Mouse (Mus musculus): ENCODE measurements at regions not wholly inside any gene's neighbourhood (a gene's known extent, or its start where the extent isn't known, plus 50 kb on each side); places are given as distances from the start of the nearest gene placed in this dataset.

- Histone ChIP-seq H3K27ac (no peak overlapping the region), H3K4me3 (no peak overlapping the region)
- no peak for TF ChIP-seq CTCF (IDR thresholded peaks at IDR 0.05)
- intact Hi-C loops (cut with DNase I): no loop called here
- DNase-seq: no peak
These were observed 112.1 kb upstream of the Irx3 start for GRCm38 (mm10) chr8:91913971-91914370.

- DNase-seq: no peak
- intact Hi-C loops (cut with DNase I): no loop called here
- no peak overlapping the region for H3K4me3 ChIP-seq
- H3K27ac ChIP-seq: no peak overlapping the region
- TF ChIP-seq CTCF (IDR thresholded peaks at IDR 0.05): no peak
These were observed 111.3 kb upstream of the Irx3 start for GRCm38 (mm10) chr8:91913121-91913520.

- H3K4me3 ChIP-seq: no peak overlapping the region
- DNase-seq: peak; percentile 65
- no peak overlapping the region for H3K27ac ChIP-seq
- no peak for TF ChIP-seq CTCF (IDR thresholded peaks at IDR 0.05)
- intact Hi-C loops (cut with DNase I): no loop called here
These were observed 107.9 kb upstream of the Irx3 start for GRCm38 (mm10) chr8:91909637-91910383.

- Histone ChIP-seq H3K4me3 (no peak overlapping the region), H3K27ac (no peak overlapping the region)
- TF ChIP-seq CTCF (IDR thresholded peaks at IDR 0.05): no peak
- no peak for DNase-seq
- intact Hi-C loops (cut with DNase I): no loop called here
These were observed 107.0 kb upstream of the Irx3 start for GRCm38 (mm10) chr8:91908731-91909353.

- no peak for DNase-seq
- no peak overlapping the region for H3K4me3 ChIP-seq
- no peak overlapping the region for H3K27ac ChIP-seq
- intact Hi-C loops (cut with DNase I): no loop called here
- no peak for TF ChIP-seq CTCF (IDR thresholded peaks at IDR 0.05)
These were observed 105.3 kb upstream of the Irx3 start for GRCm38 (mm10) chr8:91907178-91907577.

- intact Hi-C loops (cut with DNase I): no loop called here
- DNase-seq: peak; percentile 89
- Histone ChIP-seq H3K4me3 (no peak overlapping the region), H3K27ac (peak overlapping the region; percentile 48)
- no peak for TF ChIP-seq CTCF (IDR thresholded peaks at IDR 0.05)
These were observed 99.8 kb upstream of the Irx3 start for GRCm38 (mm10) chr8:91901525-91902281.

GRCm38 (mm10) chr8:91899747-91900146, 97.9 kb upstream of the Irx3 start:
- DNase-seq: no peak
- intact Hi-C loops (cut with DNase I): no loop called here
- no peak for TF ChIP-seq CTCF (IDR thresholded peaks at IDR 0.05)
- Histone ChIP-seq H3K4me3 (no peak overlapping the region), H3K27ac (no peak overlapping the region)

- no peak for TF ChIP-seq CTCF (IDR thresholded peaks at IDR 0.05)
- no peak overlapping the region for H3K4me3 ChIP-seq
- H3K27ac ChIP-seq: no peak overlapping the region
- intact Hi-C loops (cut with DNase I): no loop called here
- no peak for DNase-seq
These were observed 95.5 kb upstream of the Irx3 start for GRCm38 (mm10) chr8:91897381-91897780.

- intact Hi-C loops (cut with DNase I): no loop called here
- Histone ChIP-seq H3K4me3 (no peak overlapping the region), H3K27ac (no peak overlapping the region)
- TF ChIP-seq CTCF (IDR thresholded peaks at IDR 0.05): no peak
- DNase-seq: no peak
These were observed 94.1 kb upstream of the Irx3 start for GRCm38 (mm10) chr8:91895987-91896386.

GRCm38 (mm10) chr8:91884862-91885261, 83.0 kb upstream of the Irx3 start:
- intact Hi-C loops (cut with DNase I): no loop called here
- no peak overlapping the region for H3K4me3 ChIP-seq
- no peak for DNase-seq
- TF ChIP-seq CTCF (IDR thresholded peaks at IDR 0.05): no peak
- no peak overlapping the region for H3K27ac ChIP-seq

GRCm38 (mm10) chr8:91884325-91884724, 82.5 kb upstream of the Irx3 start:
- DNase-seq: no peak
- no peak overlapping the region for H3K27ac ChIP-seq
- TF ChIP-seq CTCF (IDR thresholded peaks at IDR 0.05): no peak
- intact Hi-C loops (cut with DNase I): no loop called here
- no peak overlapping the region for H3K4me3 ChIP-seq

GRCm38 (mm10) chr8:91883012-91883411, 81.1 kb upstream of the Irx3 start:
- intact Hi-C loops (cut with DNase I): no loop called here
- Histone ChIP-seq H3K27ac (no peak overlapping the region), H3K4me3 (no peak overlapping the region)
- DNase-seq: no peak
- no peak for TF ChIP-seq CTCF (IDR thresholded peaks at IDR 0.05)

GRCm38 (mm10) chr8:91878886-91879285, 77.0 kb upstream of the Irx3 start:
- intact Hi-C loops (cut with DNase I): no loop called here

More at GRCm38 (mm10) chr8:91878886-91879285, 77.0 kb upstream of the Irx3 start:
- Histone ChIP-seq H3K4me3 (no peak overlapping the region), H3K27ac (no peak overlapping the region)
- no peak for DNase-seq
- no peak for TF ChIP-seq CTCF (IDR thresholded peaks at IDR 0.05)
